Mouse (Mus musculus): ENCODE data around the gene Eps8l3. TPM values are rescaled to one million over a fixed set of nuclear protein-coding genes. Genes with fewer than 3 reads are reported as not detected.
A peak's percentile ranks its signal among the peaks of the same experiment; 100 is the strongest.

Eps8l3 gene
- total RNA-seq, 4 experiments from 2014 or later: not detected

GRCm38 (mm10) chr3:107895720-107896569 is 18.9 kb downstream of the Eps8l3 start, which contains the start of gene Gstm5:
TSS of gene Gstm5 (plus strand) at chr3:107895821.
- peak; percentile 86 to 87 for DNase-seq (ENCODE audit: low spot score in 2 of 2)

GRCm38 (mm10) chr3:107898691-107899090 is 21.7 kb downstream of the Eps8l3 start:
- no peak for DNase-seq (ENCODE audit: low spot score in 2 of 2)

- DNase-seq (ENCODE audit: low spot score in 2 of 2): no peak
Observed at GRCm38 (mm10) chr3:107900955-107901673, 24.1 kb downstream of the Eps8l3 start.

GRCm38 (mm10) chr3:107905942-107906341 is 28.9 kb downstream of the Eps8l3 start:
- DNase-seq (ENCODE audit: low spot score in 2 of 2): no peak

GRCm38 (mm10) chr3:107916674-107917073 is 39.6 kb downstream of the Eps8l3 start:
- DNase-seq (ENCODE audit: low spot score in 2 of 2): no peak

GRCm38 (mm10) chr3:107917097-107917496 is 40.1 kb downstream of the Eps8l3 start:
- no peak for DNase-seq (ENCODE audit: low spot score in 2 of 2)

- DNase-seq (ENCODE audit: low spot score in 2 of 2): peak in 1 of 2 experiments; percentile 80
Observed at GRCm38 (mm10) chr3:107917783-107918408, 40.9 kb downstream of the Eps8l3 start.

- DNase-seq (ENCODE audit: low spot score in 2 of 2): no peak
Observed at GRCm38 (mm10) chr3:107920348-107920747, 43.3 kb downstream of the Eps8l3 start.

- no peak for DNase-seq (ENCODE audit: low spot score in 2 of 2)
Observed at GRCm38 (mm10) chr3:107925335-107925734, 48.3 kb downstream of the Eps8l3 start.

GRCm38 (mm10) chr3:107927841-107928240 is 50.8 kb downstream of the Eps8l3 start:
- DNase-seq (ENCODE audit: low spot score in 2 of 2): no peak

GRCm38 (mm10) chr3:107928691-107929090 is 51.7 kb downstream of the Eps8l3 start:
- no peak for DNase-seq (ENCODE audit: low spot score in 2 of 2)

- DNase-seq (ENCODE audit: low spot score in 2 of 2): no peak
Observed at GRCm38 (mm10) chr3:107929243-107929642, 52.2 kb downstream of the Eps8l3 start.

GRCm38 (mm10) chr3:107929731-107930130 is 52.7 kb downstream of the Eps8l3 start:
- no peak for DNase-seq (ENCODE audit: low spot score in 2 of 2)

- DNase-seq (ENCODE audit: low spot score in 2 of 2): no peak
Observed at GRCm38 (mm10) chr3:107931134-107931533, 54.1 kb downstream of the Eps8l3 start.

GRCm38 (mm10) chr3:107931670-107932069 is 54.6 kb downstream of the Eps8l3 start, which contains the start of gene Gstm7:
TSS of gene Gstm7 (minus strand) at chr3:107931817.
- peak; percentile 99 for DNase-seq (ENCODE audit: low spot score in 2 of 2)

GRCm38 (mm10) chr3:107932128-107932527 is 55.1 kb downstream of the Eps8l3 start:
- DNase-seq (ENCODE audit: low spot score in 2 of 2): no peak

GRCm38 (mm10) chr3:107935268-107935667 is 58.2 kb downstream of the Eps8l3 start:
- DNase-seq (ENCODE audit: low spot score in 2 of 2): no peak

- no peak for DNase-seq (ENCODE audit: low spot score in 2 of 2)
Observed at GRCm38 (mm10) chr3:107935888-107936287, 58.9 kb downstream of the Eps8l3 start.

GRCm38 (mm10) chr3:107939403-107939802 is 62.4 kb downstream of the Eps8l3 start:
- DNase-seq (ENCODE audit: low spot score in 2 of 2): peak in 1 of 2 experiments; percentile 66

- no peak for DNase-seq (ENCODE audit: low spot score in 2 of 2)
Observed at GRCm38 (mm10) chr3:107939830-107940229, 62.8 kb downstream of the Eps8l3 start.

GRCm38 (mm10) chr3:107940524-107940923 is 63.5 kb downstream of the Eps8l3 start:
- no peak for DNase-seq (ENCODE audit: low spot score in 2 of 2)

GRCm38 (mm10) chr3:107941261-107941660 is 64.2 kb downstream of the Eps8l3 start:
- DNase-seq (ENCODE audit: low spot score in 2 of 2): no peak
